Mouse (Mus musculus) small intestine, adult 2 months (tissue): ENCODE data around the gene Cand2. TPM values are rescaled to one million over a fixed set of nuclear protein-coding genes. Genes with fewer than 3 reads are reported as not detected.

ENCODE experiments used
- H3K27ac ChIP-seq: fragments of 200-500 bp; 2 replicates; pipeline ENCODE4 v1.5.1; 2012; ENCODE audit warnings: low read depth, low read length, control low read depth, inconsistent platforms; ENCODE audit not compliant: insufficient read depth
- H3K27me3 ChIP-seq: fragments of 200-500 bp; 2 replicates; pipeline ENCODE4 v1.6.1; 2012; ENCODE audit warnings: mild to moderate bottlenecking, moderate library complexity, low read length, inconsistent platforms; ENCODE audit not compliant: control insufficient read depth, insufficient read depth
- H3K36me3 ChIP-seq: fragments of 200-500 bp; 2 replicates; pipeline ENCODE4 v1.6.1; 2012; ENCODE audit warnings: mild to moderate bottlenecking, low read length, control low read depth, inconsistent platforms; ENCODE audit not compliant: control insufficient read depth, insufficient read depth
- H3K4me1 ChIP-seq: fragments of 200-500 bp; 2 replicates; pipeline ENCODE4 v1.6.1; 2012; ENCODE audit warnings: low read length, inconsistent platforms, mixed read lengths; ENCODE audit not compliant: control insufficient read depth, insufficient read depth, insufficient read length
- H3K4me3 ChIP-seq: fragments of 200-500 bp; 2 replicates; pipeline ENCODE4 v1.5.1; 2012; ENCODE audit warnings: low read depth, mild to moderate bottlenecking, control low read depth, inconsistent platforms, low read length, moderate library complexity
- CTCF ChIP-seq: fragments of 200-500 bp; IDR thresholded peaks from 2 replicates; pipeline ENCODE4 v1.5.1; 2012; ENCODE audit warnings: low read depth, mild to moderate bottlenecking, control low read depth, inconsistent platforms, low read length, moderate library complexity, mixed read lengths; ENCODE audit not compliant: insufficient replicate concordance, insufficient read length; ENCODE audit errors: extremely low read depth
- POLR2A ChIP-seq: fragments of 200-500 bp; IDR thresholded peaks from 2 replicates; pipeline ENCODE4 v1.6.1; 2012; ENCODE audit warnings: low read depth, mild to moderate bottlenecking, control low read depth, inconsistent platforms, low read length, moderate library complexity
- WGBS: fragments of 180-500 bp; shearing (Covaris S2); methylation state at CpG from one replicate; pipeline ENCODE4 v1.1.7; 2018; 5-methylcytosine and 5-hydroxymethylcytosine counted together
- polyA plus RNA-seq: library from polyadenylated mRNA; depleted of rRNA; stranded (reverse); fragments of >200 nt; gene quantifications from 2 replicates; pipeline ENCODE4 v1.2.3, GENCODE M21; 2012

The Cand2 gene
- polyA plus RNA-seq, 1 experiment, result 3.4 TPM

DNA sequence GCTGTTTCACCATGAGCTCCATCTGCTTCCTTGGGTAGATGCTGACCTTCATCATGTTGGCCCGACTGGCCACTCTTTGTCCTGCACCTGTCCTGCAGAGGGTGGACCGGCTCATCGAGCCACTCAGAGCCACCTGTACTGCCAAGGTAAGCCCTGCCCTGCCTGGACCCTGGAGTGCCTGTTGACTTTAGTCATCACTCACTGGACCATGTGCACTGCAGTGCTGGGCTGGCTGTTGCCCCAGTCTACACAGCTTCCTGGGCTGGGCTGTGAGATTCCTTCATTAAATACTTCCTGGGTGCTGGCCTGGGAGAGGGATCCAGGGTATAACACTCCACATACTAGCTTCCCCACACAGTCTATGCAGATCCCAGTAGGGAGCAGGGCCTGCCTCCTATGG, 27.5 kb downstream of the Cand2 start:
- 81% methylated on average over 3 of the region's 3 CpGs for WGBS
- H3K27ac ChIP-seq, result no peak overlapping the region
- H3K27me3 ChIP-seq, result no peaks in the 10 kb centered on the region
- H3K36me3 ChIP-seq, result peaks cover 31% of the 10 kb centered on the region
- no peak for TF ChIP-seq POLR2A
- no peak for TF ChIP-seq CTCF
- no peak overlapping the region for H3K4me3 ChIP-seq
- peaks cover 3% of the 10 kb centered on the region; the same call in 1 of the 2 replicates for H3K4me1 ChIP-seq

DNA sequence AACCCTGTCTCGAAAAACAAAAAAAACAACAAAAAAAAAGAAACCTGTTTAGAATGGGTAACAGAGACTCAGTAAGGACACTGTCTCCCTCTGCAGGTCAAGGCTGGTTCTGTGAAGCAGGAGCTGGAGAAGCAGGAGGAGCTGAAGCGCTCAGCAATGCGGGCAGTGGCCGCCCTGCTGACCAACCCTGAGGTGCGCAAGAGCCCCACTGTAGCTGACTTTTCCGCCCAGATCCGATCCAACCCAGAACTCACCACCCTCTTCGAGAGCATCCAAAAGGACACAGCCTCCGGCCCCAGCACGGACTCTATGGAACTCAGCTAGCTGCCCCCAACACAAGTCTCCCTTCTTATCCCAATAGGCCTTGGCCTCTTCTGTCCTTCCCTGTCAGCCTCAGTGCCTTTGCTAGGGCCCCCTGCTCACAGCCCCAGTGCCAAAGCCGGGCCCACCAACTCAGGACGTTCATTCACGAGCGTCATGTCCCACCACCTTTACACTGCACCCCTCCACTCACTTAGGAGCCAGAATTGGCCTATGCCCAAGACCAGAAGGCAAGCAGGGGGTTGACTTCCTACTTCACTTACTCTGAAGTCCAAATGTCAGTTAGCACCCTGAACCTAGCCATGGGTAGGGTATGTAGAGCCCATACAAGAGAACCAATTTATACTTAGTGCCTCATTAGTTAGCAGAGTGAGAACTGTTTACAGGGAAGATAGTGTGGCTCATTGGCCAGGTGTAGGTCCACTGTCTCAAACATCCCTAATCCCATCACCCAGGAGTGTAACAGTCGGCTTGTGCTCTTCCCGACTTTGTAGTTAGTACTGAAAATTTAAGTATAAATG, 29.4 kb downstream of the Cand2 start:
- no peaks in the 10 kb centered on the region for H3K27me3 ChIP-seq
- WGBS, result 41% methylated on average over 16 of the region's 16 CpGs
- no peak for TF ChIP-seq POLR2A
- peak; percentile 45; the same call in 1 of the 2 replicates for TF ChIP-seq CTCF
- H3K27ac ChIP-seq, result no peak overlapping the region
- H3K4me1 ChIP-seq, result peaks cover 9% of the 10 kb centered on the region; the same call in 1 of the 2 replicates
- H3K36me3 ChIP-seq, result peaks cover 34% of the 10 kb centered on the region
- no peak overlapping the region for H3K4me3 ChIP-seq

DNA sequence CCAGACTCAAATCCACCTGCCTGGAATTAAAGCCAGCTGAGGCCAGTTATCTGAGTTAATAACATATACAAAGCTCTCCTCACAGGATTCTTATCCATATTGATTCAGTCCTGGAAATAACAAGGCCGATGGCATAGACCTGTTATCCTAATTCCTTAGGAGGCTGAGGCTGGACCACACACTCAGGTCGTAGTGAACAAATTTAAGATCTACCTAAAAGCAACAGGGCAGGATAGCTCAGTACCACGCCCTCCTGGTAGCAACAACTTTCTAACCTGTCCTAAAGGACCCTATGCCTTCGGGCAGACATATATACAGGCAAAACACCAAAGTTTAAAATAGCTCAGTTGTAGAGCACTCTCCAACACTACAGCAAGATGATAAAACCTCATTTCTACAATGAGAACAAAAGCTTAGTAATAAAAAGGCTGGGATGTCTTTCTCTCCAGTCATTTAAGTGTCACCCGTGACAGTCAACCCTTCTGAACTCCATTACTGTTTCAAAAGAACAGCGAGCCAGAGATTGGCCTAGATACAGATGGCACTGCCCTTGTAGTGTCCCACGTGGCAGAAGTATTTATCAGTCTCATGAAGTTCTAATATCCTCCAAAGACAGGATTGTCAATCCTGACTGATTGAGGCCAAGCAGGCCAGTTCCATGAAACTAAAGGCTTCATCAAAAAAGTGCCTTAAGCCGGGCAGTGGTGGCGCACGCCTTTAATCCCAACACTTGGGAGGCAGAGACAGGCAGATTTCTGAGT, 30.3 kb downstream of the Cand2 start:
- peaks cover 32% of the 10 kb centered on the region for H3K36me3 ChIP-seq
- H3K27ac ChIP-seq, result no peak overlapping the region
- H3K4me1 ChIP-seq, result peaks cover 9% of the 10 kb centered on the region; the same call in 1 of the 2 replicates
- WGBS, result 63% methylated on average over 10 of the region's 10 CpGs
- no peak overlapping the region for H3K4me3 ChIP-seq
- H3K27me3 ChIP-seq, result no peaks in the 10 kb centered on the region
- TF ChIP-seq CTCF (no peak), POLR2A (no peak)

DNA sequence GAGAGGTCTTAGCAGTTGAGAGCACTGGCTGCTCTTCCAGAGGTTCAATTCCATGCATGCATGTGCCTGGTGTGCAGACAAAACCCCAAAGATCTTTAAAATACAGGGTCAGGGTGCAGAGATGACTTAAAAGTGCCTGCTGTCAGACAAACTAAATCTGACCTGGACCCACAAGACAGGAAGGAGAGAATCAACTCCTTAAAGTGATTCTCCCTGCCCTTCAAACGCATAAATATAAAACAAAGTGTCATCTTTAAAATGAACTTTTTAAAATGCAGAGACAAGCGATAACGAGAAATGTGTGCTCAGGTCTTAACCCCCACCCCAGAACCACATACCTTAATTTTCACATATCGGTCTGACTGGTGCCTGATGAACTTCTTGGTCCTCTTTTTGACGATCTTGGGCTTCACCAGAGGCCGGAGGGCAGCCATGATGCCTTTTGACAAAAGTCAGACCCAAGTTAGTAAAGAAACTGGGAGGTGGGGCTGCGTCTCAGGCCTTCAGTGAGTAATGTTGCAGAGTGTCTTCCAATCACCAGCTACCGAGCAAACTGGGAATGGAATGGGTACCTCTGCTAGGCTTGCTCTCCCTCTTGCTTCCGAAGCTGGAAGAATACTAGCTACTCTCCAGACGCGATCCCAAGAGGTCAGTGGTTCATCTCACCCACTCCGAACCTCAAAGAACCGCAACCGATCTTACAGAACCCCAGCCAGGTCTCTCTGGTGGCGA, 33.3 kb downstream of the Cand2 start:
- 2% methylated on average over 15 of the region's 15 CpGs for WGBS
- peaks cover 29% of the 10 kb centered on the region for H3K36me3 ChIP-seq
- H3K4me3 ChIP-seq, result peak overlapping the region; percentile 81
- TF ChIP-seq POLR2A (no peak), CTCF (no peak)
- peaks cover 9% of the 10 kb centered on the region; the same call in 1 of the 2 replicates for H3K4me1 ChIP-seq
- H3K27me3 ChIP-seq, result no peaks in the 10 kb centered on the region
- H3K27ac ChIP-seq, result peak overlapping the region; percentile 18; the same call in 1 of the 2 replicates

DNA sequence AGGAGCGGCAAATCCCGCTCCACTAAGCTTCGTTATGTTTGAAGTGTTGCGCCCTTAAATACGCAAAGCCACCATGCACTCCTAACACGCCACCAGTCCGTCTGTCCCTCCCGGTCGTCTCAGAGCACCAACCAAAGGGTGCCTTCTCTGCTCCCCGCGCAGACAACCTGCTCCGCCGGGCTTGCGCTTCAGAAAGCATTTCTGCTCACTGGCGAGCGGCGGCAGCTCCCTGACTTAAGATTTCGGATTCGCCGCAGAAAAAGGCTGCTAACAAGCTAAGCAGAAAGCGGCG, 33.8 kb downstream of the Cand2 start:
- H3K27ac ChIP-seq, result peak overlapping the region; percentile 18

DNA sequence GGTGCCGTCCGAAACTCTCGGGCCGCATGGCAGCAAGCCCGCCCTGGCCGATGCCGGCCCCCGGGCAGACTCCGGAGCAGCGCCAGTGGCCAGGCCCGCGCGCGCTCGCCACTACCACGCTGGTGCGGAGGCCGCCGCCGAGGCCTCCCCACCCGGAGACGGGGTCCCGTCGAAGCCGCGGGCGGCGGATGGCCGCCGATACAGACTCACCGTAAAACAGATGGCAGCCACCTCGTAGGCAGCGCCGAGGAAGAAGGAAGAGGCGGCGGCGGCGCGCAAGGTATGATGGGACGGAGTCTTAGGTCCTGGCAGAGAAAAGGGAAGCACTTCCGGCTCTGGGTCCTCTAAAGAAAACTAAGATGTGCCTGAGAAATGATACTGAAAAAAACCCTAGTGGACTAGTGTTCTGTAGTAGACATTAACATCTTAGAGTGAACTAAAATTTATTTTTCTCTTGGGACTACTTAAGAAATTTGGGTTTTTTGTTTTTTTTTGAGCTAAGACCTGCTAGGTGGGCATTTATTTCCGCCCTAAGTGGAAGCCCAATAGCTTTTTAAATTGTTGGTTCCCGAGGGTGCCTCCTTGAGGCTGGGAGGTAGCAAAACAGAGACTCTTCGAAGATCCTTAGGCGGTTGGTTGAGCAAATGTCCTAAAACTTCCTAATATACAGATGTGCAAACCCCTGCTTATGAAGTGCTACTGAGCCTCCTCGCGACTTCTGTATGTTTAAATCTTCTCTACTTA, 34.3 kb downstream of the Cand2 start, which contains the start of gene Rpl32:
Gene Rpl32 (minus strand): TSS at position 260 of the 744 bp plus-strand sequence.
- under 1% methylated on average over 47 of the region's 47 CpGs for WGBS

More for the DNA sequence above, 33.8 kb downstream of the Cand2 start:
- H3K27me3 ChIP-seq, result no peaks in the 10 kb centered on the region
- TF ChIP-seq POLR2A (no peak), CTCF (no peak)
- H3K4me1 ChIP-seq, result peaks cover 9% of the 10 kb centered on the region; the same call in 1 of the 2 replicates
- H3K36me3 ChIP-seq, result peaks cover 29% of the 10 kb centered on the region
- peak overlapping the region; percentile 81 for H3K4me3 ChIP-seq
- WGBS, result 0% methylated on average over 22 of the region's 22 CpGs

More for the DNA sequence above, 34.3 kb downstream of the Cand2 start, which contains the start of gene Rpl32:
- Histone ChIP-seq H3K4me1 (peaks cover 9% of the 10 kb centered on the region; the same call in 1 of the 2 replicates), H3K36me3 (peaks cover 29% of the 10 kb centered on the region), H3K27me3 (no peaks in the 10 kb centered on the region), H3K27ac (peak within 1 kb of the TSS; percentile 18), H3K4me3 (peak within 1 kb of the TSS; percentile 81)
- TF ChIP-seq POLR2A (peak; percentile 78), CTCF (no peak)
